Mouse (Mus musculus) megakaryocyte-erythroid progenitor cell, adult 5 weeks (primary cell): ENCODE results near the gene Rab6b. TPM values are rescaled to one million over a fixed set of nuclear protein-coding genes. Genes with fewer than 3 reads are reported as not detected.

ENCODE experiments used
- polyA plus RNA-seq: library from polyadenylated mRNA; stranded (reverse); fragments of >175 nt; gene quantifications from 2 replicates; pipeline ENCODE4 v1.2.3, GENCODE M21; 2012

Rab6b gene
- 4.4 and 4.6 TPM in 2 replicates for polyA plus RNA-seq

GRCm38 (mm10) chr9:103111621-103112470 is at the start of gene Rab6b:
Rab6b (plus strand) TSS chr9:103111787.

GRCm38 (mm10) chr9:103201561-103202260 is 90.1 kb downstream of the Rab6b start, which contains the start of gene Srprb:
Srprb (minus strand) TSS chr9:103202137.

GRCm38 (mm10) chr9:103230151-103230951 is 118.8 kb downstream of the Rab6b start, which contains the start of the genes Gm20425 and Trf:
Gm20425 (minus strand) TSS chr9:103230307.
Trf (minus strand) TSS chr9:103230444.

Other genes with a start within 250 kb of the Rab6b start
- 0.12 TPM in 2 replicates for gene Slco2a1, start 123.1 kb upstream of the Rab6b start, polyA plus RNA-seq
- 31.3 and 33.7 TPM in 2 replicates for gene Srprb, start 90.3 kb downstream of the Rab6b start, polyA plus RNA-seq
- gene Gm20425, start 118.5 kb downstream of the Rab6b start, polyA plus RNA-seq = 1.8 TPM in 1 of 2 replicates, not detected in the other
- gene Trf, start 118.7 kb downstream of the Rab6b start, polyA plus RNA-seq = 32.9 and 39.2 TPM in 2 replicates
- gene 1300017J02Rik, start 193.3 kb downstream of the Rab6b start, polyA plus RNA-seq = 1.1 and 1.5 TPM in 2 replicates
- gene Topbp1, start 193.4 kb downstream of the Rab6b start, polyA plus RNA-seq = 38.4 and 45.0 TPM in 2 replicates